Mouse (Mus musculus): ENCODE data around the gene St3gal3.

DNA sequence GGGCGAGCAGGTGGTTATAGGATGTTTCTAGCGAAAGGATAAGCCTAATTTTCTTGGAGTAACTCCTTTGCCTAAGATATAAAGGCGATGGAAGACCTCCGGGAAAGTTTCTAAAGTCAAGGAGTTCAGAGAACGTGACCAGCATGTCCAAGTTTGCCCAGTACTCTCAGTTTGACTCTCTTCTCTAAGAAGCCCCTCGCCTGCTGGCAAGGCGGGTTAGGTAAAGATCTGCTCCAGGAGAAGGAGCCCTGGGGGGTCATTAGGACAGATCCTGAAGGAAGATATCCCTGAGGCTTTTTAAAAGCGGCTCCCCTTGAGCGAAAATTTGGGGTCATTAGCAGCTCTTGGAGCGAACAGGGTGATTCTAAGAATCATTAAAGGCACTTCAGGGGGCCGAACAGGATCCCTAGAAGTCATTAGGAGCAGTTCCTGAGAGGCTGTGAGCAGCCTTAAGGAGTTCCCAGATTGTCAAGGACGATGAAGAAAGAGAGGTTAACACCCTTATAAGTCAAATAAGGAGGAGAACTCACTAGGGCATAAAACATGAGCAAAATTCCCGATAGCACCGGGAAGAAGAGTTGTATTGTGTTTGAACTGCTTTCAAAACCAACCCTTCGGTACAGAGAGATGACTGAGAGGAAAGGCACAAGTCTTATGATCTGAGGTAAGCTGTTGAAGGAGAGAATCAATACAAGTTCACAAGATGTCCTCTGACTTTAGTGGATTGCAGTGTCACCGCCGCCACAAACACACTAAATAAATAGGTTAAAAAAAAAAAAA, 45.8 kb upstream of the St3gal3 start:
- TF ChIP-seq CTCF (IDR thresholded peaks at IDR 0.05 in 2 of 3, conservative IDR thresholded peaks at IDR 0.05 in 1 of 3; ENCODE audit: control insufficient read depth in 1 of 3, insufficient read depth in 1 of 3, low read depth in 2 of 3, low read length in 3 of 3, poor library complexity in 1 of 3, severe bottlenecking in 1 of 3) (no peak), CHD1 (IDR thresholded peaks at IDR 0.05; ENCODE audit: low read depth, low read length) (no peak), EP300 (IDR thresholded peaks at IDR 0.05; ENCODE audit: low read depth in 1 of 2, low read length in 2 of 2) (no peak), POLR2A (IDR thresholded peaks at IDR 0.05; ENCODE audit: control insufficient read depth in 1 of 2, insufficient read depth in 1 of 2, low read depth in 1 of 2, low read length in 2 of 2, poor library complexity in 1 of 2) (no peak; a peak in 1 of 4 replicates), ZC3H11A (IDR thresholded peaks at IDR 0.05; ENCODE audit: low read depth, low read length) (no peak)
